16 mouse cellular contexts compared by ENCODE assay signal in the genomic region with DNA sequence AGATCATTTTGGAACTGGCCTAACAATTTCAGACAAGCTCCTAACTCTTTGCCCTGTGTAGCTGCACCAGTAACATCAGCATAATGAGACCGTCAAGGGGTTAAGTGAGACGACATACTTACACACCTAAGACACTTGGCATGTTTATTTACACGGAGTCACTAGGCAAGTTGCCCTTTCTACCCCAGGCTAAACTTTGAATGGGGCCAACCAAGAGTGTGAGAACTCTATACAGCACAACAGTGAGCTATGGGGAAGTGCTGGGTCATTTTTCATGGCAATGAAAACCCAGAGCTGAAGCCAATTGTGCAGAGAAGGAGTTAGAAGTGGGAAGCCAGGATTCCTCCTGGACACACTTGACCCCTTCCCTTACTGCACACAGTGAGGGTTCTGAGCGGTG.
DNase-seq lines count a peak whose midpoint lies in the region; ATAC-seq lines count a peak whose summit lies in the region.
"Had no signal": no experiment of that assay in that cellular context is flagged by ENCODE, and none has a peak within 500 bp of the region (broad histone marks: within the 10 kb centered on the region; RNA-seq: fewer than 3 reads in every experiment).

No protein-coding gene starts in this region.

- no peaks in the 10 kb centered on the region for H3K27me3 ChIP-seq in heart, embryonic 10.5 days (ENCODE audit: insufficient read depth, poor library complexity, severe bottlenecking)
- H3K27me3 ChIP-seq in kidney, embryonic 15.5 days = no peaks in the 10 kb centered on the region
- no peaks in the 10 kb centered on the region for H3K27me3 ChIP-seq in embryonic facial prominence, embryonic 15.5 days
- H3K27me3 ChIP-seq in stomach, embryonic 15.5 days (replicated peaks) = no peaks in the 10 kb centered on the region
- H3K27me3 ChIP-seq: megakaryocyte, embryonic 14.5 days had no signal

- H3K4me2 ChIP-seq in kidney, embryonic 15.5 days = no peak overlapping the region
- H3K4me2 ChIP-seq in embryonic facial prominence, embryonic 15.5 days (replicated peaks) = no peak overlapping the region
- H3K4me2 ChIP-seq in stomach, embryonic 15.5 days = no peak overlapping the region

- ATAC-seq in kidney, embryonic 15.5 days (replicated peaks; ENCODE audit: low FRiP score) = no peak
- ATAC-seq in embryonic facial prominence, embryonic 15.5 days (ENCODE audit: insufficient number of reproducible peaks, low FRiP score, low TSS enrichment, low read depth) = peak; percentile 27; the same call in 1 of the 2 replicates
- peak; percentile 10; the same call in 1 of the 2 replicates for ATAC-seq in stomach, embryonic 15.5 days (ENCODE audit: insufficient read depth, low FRiP score, low read depth)
- ATAC-seq: inflammation-experienced regulatory T-cells, adult 6 months had no signal

- H3K27ac ChIP-seq in heart, embryonic 10.5 days = 0 out of 2 replicates have a peak overlapping the region, but pooled peaks have one; percentile 16
- H3K27ac ChIP-seq in kidney, embryonic 15.5 days = 0 out of 2 replicates have a peak overlapping the region, but pooled peaks have one; percentile 45
- H3K27ac ChIP-seq in embryonic facial prominence, embryonic 15.5 days (replicated peaks) = peak overlapping the region; percentile 81
- peak overlapping the region; percentile 42 for H3K27ac ChIP-seq in stomach, embryonic 15.5 days

- H3K9ac ChIP-seq in kidney, embryonic 15.5 days = no peak overlapping the region
- no peak overlapping the region for H3K9ac ChIP-seq in embryonic facial prominence, embryonic 15.5 days
- no peak overlapping the region for H3K9ac ChIP-seq in stomach, embryonic 15.5 days

- DNase-seq in heart, embryonic 10.5 days (ENCODE audit: low spot score) = no peak
- DNase-seq in heart, adult 18-20 months = no peak
- DNase-seq in kidney, postnatal 36 days = no peak
- no peak for DNase-seq in urinary bladder, postnatal 4 days (ENCODE audit: low spot score in 2 of 2)
- DNase-seq in right cerebral cortex, adult 18-20 months = no peak
- DNase-seq: adrenal gland, adult 2 months; cerebellum, adult 18-20 months; kidney, postnatal 4 days; layer of hippocampus, postnatal 36 days; lung, adult 2 months; right cerebral cortex, postnatal 25 days had no signal

- no peak overlapping the region for H3K4me3 ChIP-seq in heart, embryonic 10.5 days
- no peak overlapping the region for H3K4me3 ChIP-seq in kidney, embryonic 15.5 days (replicated peaks)
- H3K4me3 ChIP-seq in embryonic facial prominence, embryonic 15.5 days (replicated peaks) = no peak overlapping the region
- H3K4me3 ChIP-seq in stomach, embryonic 15.5 days (replicated peaks) = no peak overlapping the region
- H3K4me3 ChIP-seq: megakaryocyte, embryonic 14.5 days had no signal

- no peaks in the 10 kb centered on the region for H3K36me3 ChIP-seq in heart, embryonic 10.5 days
- no peaks in the 10 kb centered on the region for H3K36me3 ChIP-seq in kidney, embryonic 15.5 days
- no peaks in the 10 kb centered on the region for H3K36me3 ChIP-seq in embryonic facial prominence, embryonic 15.5 days
- no peaks in the 10 kb centered on the region for H3K36me3 ChIP-seq in stomach, embryonic 15.5 days

- 71% methylated on average over 4 of the region's 4 CpGs for WGBS in heart, embryonic 10.5 days
- WGBS in kidney, embryonic 15.5 days = 49% methylated on average over 4 of the region's 4 CpGs
- 46% methylated on average over 4 of the region's 4 CpGs for WGBS in embryonic facial prominence, embryonic 15.5 days
- 36% methylated on average over 4 of the region's 4 CpGs for WGBS in stomach, embryonic 15.5 days

- H3K9me3 ChIP-seq in heart, embryonic 10.5 days = no peaks in the 10 kb centered on the region
- H3K9me3 ChIP-seq in kidney, embryonic 15.5 days (replicated peaks) = no peaks in the 10 kb centered on the region
- no peaks in the 10 kb centered on the region for H3K9me3 ChIP-seq in embryonic facial prominence, embryonic 15.5 days (replicated peaks)
- H3K9me3 ChIP-seq in stomach, embryonic 15.5 days = no peaks in the 10 kb centered on the region
- H3K9me3 ChIP-seq: megakaryocyte, embryonic 14.5 days had no signal

- peaks cover 12% of the 10 kb centered on the region for H3K4me1 ChIP-seq in heart, embryonic 10.5 days
- H3K4me1 ChIP-seq in kidney, embryonic 15.5 days = peaks cover 17% of the 10 kb centered on the region
- peaks cover 19% of the 10 kb centered on the region for H3K4me1 ChIP-seq in embryonic facial prominence, embryonic 15.5 days
- 0 out of 2 replicates have a peak, but pooled peaks cover 9% of the 10 kb centered on the region for H3K4me1 ChIP-seq in stomach, embryonic 15.5 days

Comparison
In these comparisons a context has a peak if more than half of its experiments do, and no peak if none do; other contexts are left out.
1. H3K27ac ChIP-seq: peak in every context shown above with its lines; median percentile 81 in embryonic facial prominence, embryonic 15.5 days; 45 in kidney, embryonic 15.5 days; 42 in stomach, embryonic 15.5 days; 16 in heart, embryonic 10.5 days.